Mouse (Mus musculus): ENCODE measurements around the gene Olfr181.

DNA sequence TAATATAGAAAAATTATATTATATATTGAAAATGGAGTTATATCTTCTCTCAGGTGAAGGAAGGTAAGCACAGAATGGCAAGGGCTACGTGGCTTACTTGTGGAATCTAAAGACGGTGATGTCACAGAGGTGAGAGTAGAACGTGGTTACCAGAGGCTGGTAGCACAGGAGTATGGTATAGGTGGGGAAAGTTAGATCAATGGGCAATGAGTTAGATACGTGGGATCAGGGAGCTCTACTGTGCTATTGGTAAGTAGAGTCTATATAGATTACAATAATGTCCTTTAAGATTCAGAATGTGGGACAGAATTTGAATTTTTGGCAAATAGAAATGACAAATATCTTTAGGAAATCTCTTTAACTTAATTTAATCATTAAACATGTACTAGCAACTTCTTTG is 737 bp upstream of the Olfr181 start, which contains the start of gene Olfr180:
- no peak for TF ChIP-seq CTCF (IDR thresholded peaks at IDR 0.05; ENCODE audit: extremely low read depth, insufficient read depth, low read length)
- TF ChIP-seq POLR2A (IDR thresholded peaks at IDR 0.05; ENCODE audit: extremely low read depth, insufficient read depth, low read length), result no peak
